In the genomic region with DNA sequence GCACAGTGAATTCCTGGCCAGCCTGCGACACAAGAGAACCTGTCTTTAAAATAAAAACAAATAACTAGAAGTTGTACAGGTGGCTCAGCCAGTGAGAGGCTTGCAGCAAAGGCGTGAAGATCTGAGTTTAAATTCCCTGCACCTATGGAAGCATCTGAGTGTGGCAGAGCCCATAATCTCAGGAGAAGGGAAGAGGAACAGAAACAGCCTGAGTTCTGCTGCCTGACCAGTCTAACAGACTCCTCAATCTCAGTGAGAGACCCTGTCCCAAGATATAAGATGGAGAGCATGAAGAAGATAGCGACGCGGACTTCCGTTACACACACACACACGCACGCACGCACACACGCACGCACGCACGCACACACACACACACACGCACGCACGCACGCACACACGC, we compare ENCODE assay signal across 21 mouse cellular contexts. TPM values are rescaled to one million over a fixed set of nuclear protein-coding genes. Genes with fewer than 3 reads are reported as not detected.
DNase-seq lines count a peak whose midpoint lies in the region; ATAC-seq and TF ChIP-seq lines count a peak whose summit lies in the region.
"Had no signal": no experiment of that assay in that cellular context is flagged by ENCODE, and none has a peak within 500 bp of the region (broad histone marks: within the 10 kb centered on the region; RNA-seq: fewer than 3 reads in every experiment).

No protein-coding gene starts in this region.

- no peaks in the 10 kb centered on the region for H3K27me3 ChIP-seq in hindbrain, embryonic 13.5 days
- H3K27me3 ChIP-seq in hindbrain, embryonic 11.5 days (ENCODE audit: control insufficient read depth, insufficient read depth, low read length), result no peaks in the 10 kb centered on the region
- H3K27me3 ChIP-seq in neural tube, embryonic 13.5 days, result no peaks in the 10 kb centered on the region
- H3K27me3 ChIP-seq in midbrain, embryonic 13.5 days, result no peaks in the 10 kb centered on the region
- H3K27me3 ChIP-seq in cerebellum, adult 2 months (ENCODE audit: control insufficient read depth, insufficient read depth, low read length), result no peaks in the 10 kb centered on the region
- H3K27me3 ChIP-seq: lung, embryonic 15.5 days; neural tube, embryonic 12.5 days had no signal

- peak overlapping the region; percentile 25; the same call in 1 of the 2 replicates for H3K4me2 ChIP-seq in hindbrain, embryonic 13.5 days
- no peak overlapping the region for H3K4me2 ChIP-seq in hindbrain, embryonic 11.5 days (replicated peaks; ENCODE audit: low read depth, low read length)
- H3K4me2 ChIP-seq in neural tube, embryonic 13.5 days, result 0 out of 2 replicates have a peak overlapping the region, but pooled peaks have one; percentile 11
- H3K4me2 ChIP-seq in midbrain, embryonic 13.5 days (replicated peaks), result peak overlapping the region; percentile 80
- H3K4me2 ChIP-seq: liver, embryonic 13.5 days; lung, embryonic 15.5 days; neural tube, embryonic 12.5 days had no signal

- no peak for ATAC-seq in hindbrain, embryonic 13.5 days (ENCODE audit: low FRiP score)
- ATAC-seq in hindbrain, embryonic 11.5 days (ENCODE audit: low FRiP score), result no peak
- no peak for ATAC-seq in neural tube, embryonic 13.5 days (ENCODE audit: low read depth)
- ATAC-seq in midbrain, embryonic 13.5 days, result no peak
- ATAC-seq: inflammation-experienced regulatory T-cells, adult 6 months had no signal

- H3K9ac ChIP-seq in hindbrain, embryonic 13.5 days, result no peak overlapping the region
- no peak overlapping the region for H3K9ac ChIP-seq in hindbrain, embryonic 11.5 days (ENCODE audit: low read depth, low read length)
- no peak overlapping the region for H3K9ac ChIP-seq in neural tube, embryonic 13.5 days
- H3K9ac ChIP-seq in midbrain, embryonic 13.5 days (replicated peaks), result no peak overlapping the region
- H3K9ac ChIP-seq: liver, embryonic 13.5 days; lung, embryonic 15.5 days; neural tube, embryonic 12.5 days had no signal

- no peaks in the 10 kb centered on the region for H3K36me3 ChIP-seq in hindbrain, embryonic 13.5 days
- H3K36me3 ChIP-seq in hindbrain, embryonic 11.5 days (ENCODE audit: control insufficient read depth, insufficient read depth, low read length), result no peaks in the 10 kb centered on the region
- H3K36me3 ChIP-seq in neural tube, embryonic 13.5 days, result no peaks in the 10 kb centered on the region
- H3K36me3 ChIP-seq in midbrain, embryonic 13.5 days, result no peaks in the 10 kb centered on the region
- H3K36me3 ChIP-seq: liver, embryonic 13.5 days; lung, embryonic 15.5 days; neural tube, embryonic 12.5 days had no signal

- no peak for TF ChIP-seq POLR2A in cerebellum, adult 2 months (IDR thresholded peaks at IDR 0.05; ENCODE audit: borderline replicate concordance, insufficient read depth, low read length)

- H3K4me3 ChIP-seq in hindbrain, embryonic 13.5 days, result no peak overlapping the region
- H3K4me3 ChIP-seq in hindbrain, embryonic 11.5 days (ENCODE audit: low read depth, low read length), result no peak overlapping the region
- no peak overlapping the region for H3K4me3 ChIP-seq in neural tube, embryonic 13.5 days
- H3K4me3 ChIP-seq in midbrain, embryonic 13.5 days (replicated peaks), result no peak overlapping the region
- H3K4me3 ChIP-seq in cerebellum, adult 2 months (replicated peaks; ENCODE audit: insufficient read depth, low read depth, low read length), result no peak overlapping the region
- H3K4me3 ChIP-seq: liver, embryonic 13.5 days; lung, embryonic 15.5 days; neural tube, embryonic 12.5 days had no signal

- WGBS in hindbrain, embryonic 13.5 days, result 93% methylated on average over 18 of the region's 18 CpGs
- 90% methylated on average over 16 of the region's 18 CpGs for WGBS in hindbrain, embryonic 11.5 days
- WGBS in neural tube, embryonic 13.5 days, result 95% methylated on average over 18 of the region's 18 CpGs
- WGBS in midbrain, embryonic 13.5 days, result 91% methylated on average over 18 of the region's 18 CpGs
- 88% methylated on average over 18 of the region's 18 CpGs for WGBS in cerebellum, adult 2 months

- no peak overlapping the region for H3K27ac ChIP-seq in hindbrain, embryonic 13.5 days
- no peak overlapping the region for H3K27ac ChIP-seq in hindbrain, embryonic 11.5 days (ENCODE audit: low read depth, low read length)
- no peak overlapping the region for H3K27ac ChIP-seq in neural tube, embryonic 13.5 days (replicated peaks)
- H3K27ac ChIP-seq in midbrain, embryonic 13.5 days, result no peak overlapping the region
- H3K27ac ChIP-seq in cerebellum, adult 2 months (ENCODE audit: insufficient read depth, low read length), result no peak overlapping the region
- H3K27ac ChIP-seq: liver, embryonic 13.5 days; lung, embryonic 15.5 days; macrophage; neural tube, embryonic 12.5 days had no signal

- no peaks in the 10 kb centered on the region for H3K9me3 ChIP-seq in hindbrain, embryonic 13.5 days
- no peaks in the 10 kb centered on the region for H3K9me3 ChIP-seq in hindbrain, embryonic 11.5 days (ENCODE audit: control insufficient read depth, low read length)
- H3K9me3 ChIP-seq in neural tube, embryonic 13.5 days, result no peaks in the 10 kb centered on the region
- H3K9me3 ChIP-seq in midbrain, embryonic 13.5 days, result no peaks in the 10 kb centered on the region
- H3K9me3 ChIP-seq: liver, embryonic 13.5 days; lung, embryonic 15.5 days; neural tube, embryonic 12.5 days had no signal

- DNase-seq in hindbrain, embryonic 11.5 days (ENCODE audit: low spot score), result no peak
- no peak for DNase-seq in neural tube, embryonic 10.5 days (ENCODE audit: extremely low spot score, low spot score)
- no peak for DNase-seq in cerebellum, adult 2 months
- no peak for DNase-seq in lung, postnatal 14 days
- DNase-seq: adrenal gland, postnatal 36 days; B cell, adult 2 months; cerebellum, adult 11-12 months; cerebellum, postnatal 25 days; heart, adult 18-20 months; heart, postnatal 36 days; kidney, adult 9 months; kidney, postnatal 36 days; liver, embryonic 13.5 days; thymus, postnatal 36 days had no signal

- no peak for TF ChIP-seq CTCF in cerebellum, adult 2 months (IDR thresholded peaks at IDR 0.05; ENCODE audit: borderline replicate concordance, insufficient read depth, low read depth, low read length)

- peaks cover 39% of the 10 kb centered on the region for H3K4me1 ChIP-seq in hindbrain, embryonic 13.5 days (replicated peaks)
- no peaks in the 10 kb centered on the region for H3K4me1 ChIP-seq in hindbrain, embryonic 11.5 days (replicated peaks; ENCODE audit: control insufficient read depth, insufficient read depth, low read length)
- H3K4me1 ChIP-seq in neural tube, embryonic 13.5 days (replicated peaks), result peaks cover 41% of the 10 kb centered on the region
- peaks cover 41% of the 10 kb centered on the region for H3K4me1 ChIP-seq in midbrain, embryonic 13.5 days (replicated peaks)
- H3K4me1 ChIP-seq in cerebellum, adult 2 months (ENCODE audit: control insufficient read depth, insufficient read depth, low read length), result peaks cover 3% of the 10 kb centered on the region; the same call in 1 of the 2 replicates
- H3K4me1 ChIP-seq: liver, embryonic 13.5 days had no signal

RNA-seq across cellular contexts. Expression of a gene that starts 2.7 kb away (rescaled TPM):
- 12.4 and 12.9 TPM in 2 replicates for polyA plus RNA-seq in hindbrain, embryonic 13.5 days (2015; fragmentation: Nextera tagmentation; extraction: Ambion mirVana)
- 5.1 and 7.0 TPM in 2 replicates for polyA plus RNA-seq in hindbrain, embryonic 11.5 days (2014; fragmentation: Nextera tagmentation; extraction: Ambion mirVana)
- 12.1 and 12.8 TPM in 2 replicates for polyA plus RNA-seq in neural tube, embryonic 13.5 days (2015; fragmentation: Nextera tagmentation; extraction: Ambion mirVana)
- 12.9 and 13.9 TPM in 2 replicates for polyA plus RNA-seq in midbrain, embryonic 13.5 days (2015; fragmentation: Nextera tagmentation; extraction: Ambion mirVana)
- 16.6 and 20.6 TPM in 2 replicates for polyA plus RNA-seq in cerebellum, adult 2 months (2012; rRNA removed)
- polyA plus RNA-seq: inflammation-experienced regulatory T-cells, adult 6 months; macrophage had no signal

RNA-seq across cellular contexts. Expression of a gene that starts 36.2 kb away (rescaled TPM):
- 0.13 and 0.16 TPM in 2 replicates for polyA plus RNA-seq in hindbrain, embryonic 13.5 days (2015; fragmentation: Nextera tagmentation; extraction: Ambion mirVana)
- polyA plus RNA-seq in hindbrain, embryonic 11.5 days (2014; fragmentation: Nextera tagmentation; extraction: Ambion mirVana), result 0.08 and 0.45 TPM in 2 replicates
- 0.10 and 0.69 TPM in 2 replicates for polyA plus RNA-seq in neural tube, embryonic 13.5 days (2015; fragmentation: Nextera tagmentation; extraction: Ambion mirVana)
- not detected in 2 replicates for polyA plus RNA-seq in midbrain, embryonic 13.5 days (2015; fragmentation: Nextera tagmentation; extraction: Ambion mirVana)
- 0.05 and 0.13 TPM in 2 replicates for polyA plus RNA-seq in cerebellum, adult 2 months (2012; rRNA removed)
- polyA plus RNA-seq: inflammation-experienced regulatory T-cells, adult 6 months; lung, embryonic 15.5 days; macrophage had no signal

RNA-seq across cellular contexts. Expression of a gene that starts 55.0 kb away (rescaled TPM):
- 4.3 and 4.7 TPM in 2 replicates for polyA plus RNA-seq in hindbrain, embryonic 13.5 days (2015; fragmentation: Nextera tagmentation; extraction: Ambion mirVana)
- 3.9 and 4.6 TPM in 2 replicates for polyA plus RNA-seq in hindbrain, embryonic 11.5 days (2014; fragmentation: Nextera tagmentation; extraction: Ambion mirVana)
- polyA plus RNA-seq in neural tube, embryonic 13.5 days (2015; fragmentation: Nextera tagmentation; extraction: Ambion mirVana), result 4.2 and 4.5 TPM in 2 replicates
- 4.3 and 5.2 TPM in 2 replicates for polyA plus RNA-seq in midbrain, embryonic 13.5 days (2015; fragmentation: Nextera tagmentation; extraction: Ambion mirVana)
- 278 and 296 TPM in 2 replicates for polyA plus RNA-seq in cerebellum, adult 2 months (2012; rRNA removed)
- polyA plus RNA-seq: inflammation-experienced regulatory T-cells, adult 6 months; liver, embryonic 13.5 days; macrophage had no signal

Comparison
In these comparisons a context has a peak if more than half of its experiments do, and no peak if none do; other contexts are left out.
1. RNA of a gene that starts 55.0 kb away (polyA plus RNA-seq): 278 to 296 TPM in cerebellum, adult 2 months; 3.9 to 4.6 TPM in hindbrain, embryonic 11.5 days, 4.2 to 4.5 TPM in neural tube, embryonic 13.5 days, 4.3 to 5.2 TPM in midbrain, embryonic 13.5 days and 4.3 to 4.7 TPM in hindbrain, embryonic 13.5 days; every median in the first group is over 10 times any median in the second.